Mouse (Mus musculus) megakaryocyte, embryonic 14.5 days (primary cell): Measurements from ENCODE around the gene Cnot1. TPM values are rescaled to one million over a fixed set of nuclear protein-coding genes. Genes with fewer than 3 reads are reported as not detected.

Source experiments
- H3K27me3 ChIP-seq: replicated peaks from 2 replicates; pipeline ENCODE3; 2012; ENCODE audit warnings: inconsistent platforms
- H3K36me3 ChIP-seq: replicated peaks from 2 replicates; pipeline ENCODE3; 2012; ENCODE audit warnings: low read length, inconsistent platforms, mixed read lengths
- H3K4me1 ChIP-seq: 2 replicates; pipeline ENCODE4 v1.6.1; 2012; ENCODE audit warnings: inconsistent platforms
- H3K4me3 ChIP-seq: replicated peaks from 2 replicates; pipeline ENCODE3; 2012; ENCODE audit warnings: moderate library complexity, mild to moderate bottlenecking, inconsistent platforms
- H3K9me3 ChIP-seq: 2 replicates; pipeline ENCODE4 v1.6.1; 2012; ENCODE audit warnings: inconsistent platforms
- FLI1 ChIP-seq: IDR thresholded peaks from 2 replicates; pipeline ENCODE4 v1.6.1; 2012; ENCODE audit warnings: low read length, inconsistent platforms, mixed read lengths
- GATA1 ChIP-seq: IDR thresholded peaks from 3 replicates; pipeline ENCODE4 v1.6.1; 2012; ENCODE audit warnings: mixed read lengths, low read length, inconsistent platforms, borderline replicate concordance
- polyA plus RNA-seq: library from polyadenylated mRNA; stranded (reverse); fragments of >175 nt; gene quantifications from 2 replicates; pipeline ENCODE4 v1.2.3, GENCODE M21; 2012; ENCODE audit warnings: low replicate concordance; ENCODE audit not compliant: insufficient read depth

Gene Cnot1
- polyA plus RNA-seq, 1 experiment, result 2.1 TPM

DNA sequence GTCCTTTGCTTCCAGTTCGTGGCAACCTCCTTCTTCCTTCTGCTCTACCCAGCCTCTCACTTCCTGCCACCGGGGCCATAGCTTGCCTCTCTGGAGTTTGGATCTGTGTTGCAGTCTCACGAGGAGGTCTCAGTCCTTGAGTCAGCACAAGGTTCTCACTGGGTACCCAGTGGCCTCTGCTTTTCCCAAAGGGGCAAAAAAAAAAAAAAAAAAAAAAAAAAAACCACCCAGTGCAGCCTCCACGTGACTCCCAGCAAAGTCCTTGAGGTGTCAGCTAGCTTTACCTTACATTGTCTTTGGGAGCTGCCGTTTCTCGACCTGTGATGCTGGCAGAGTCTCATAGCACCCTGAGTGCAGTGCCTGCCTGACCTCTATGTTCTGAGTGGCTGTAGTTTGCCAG lies 109.1 kb downstream of the Cnot1 start:
- H3K27me3 ChIP-seq, result peaks cover 83% of the 10 kb centered on the region
- no peaks in the 10 kb centered on the region for H3K9me3 ChIP-seq
- peak overlapping the region; percentile 74 for H3K4me3 ChIP-seq
- H3K36me3 ChIP-seq, result no peaks in the 10 kb centered on the region
- TF ChIP-seq GATA1 (no peak), FLI1 (no peak)
- peaks cover 68% of the 10 kb centered on the region for H3K4me1 ChIP-seq

GRCm38 (mm10) chr8:95697128-95697527 lies 110.1 kb downstream of the Cnot1 start:
- H3K27me3 ChIP-seq, result peaks cover 80% of the 10 kb centered on the region
- TF ChIP-seq FLI1 (no peak), GATA1 (no peak)

GRCm38 (mm10) chr8:95696661-95697060 lies 110.6 kb downstream of the Cnot1 start:
- no peak overlapping the region for H3K4me3 ChIP-seq
- no peaks in the 10 kb centered on the region for H3K36me3 ChIP-seq
- TF ChIP-seq GATA1 (no peak), FLI1 (no peak)
- H3K27me3 ChIP-seq, result peaks cover 80% of the 10 kb centered on the region
- H3K9me3 ChIP-seq, result no peaks in the 10 kb centered on the region
- peaks cover 53% of the 10 kb centered on the region for H3K4me1 ChIP-seq

More at GRCm38 (mm10) chr8:95697128-95697527, 110.1 kb downstream of the Cnot1 start:
- peak overlapping the region; percentile 78 for H3K4me3 ChIP-seq
- peaks cover 58% of the 10 kb centered on the region for H3K4me1 ChIP-seq
- no peaks in the 10 kb centered on the region for H3K9me3 ChIP-seq
- no peaks in the 10 kb centered on the region for H3K36me3 ChIP-seq

DNA sequence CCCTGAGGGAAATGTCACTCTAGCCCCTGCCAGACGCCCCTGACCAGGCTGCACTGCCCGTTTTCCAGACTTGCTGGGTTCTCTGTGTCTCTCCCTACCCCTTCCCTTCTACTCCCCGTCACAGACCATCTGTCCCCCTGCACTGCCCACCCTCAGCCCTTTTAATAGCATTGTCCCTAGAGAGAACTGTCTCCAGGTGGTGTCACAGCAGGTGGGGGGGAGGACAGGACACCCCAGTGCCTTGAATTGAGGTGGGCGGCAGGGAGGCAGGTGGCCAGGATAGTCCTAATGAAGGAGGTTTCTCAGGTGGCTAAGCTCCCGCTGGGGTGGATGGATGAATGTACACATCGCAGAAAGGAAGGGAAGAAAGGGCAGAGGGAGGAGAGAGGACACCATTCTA lies 112.6 kb downstream of the Cnot1 start:
- Histone ChIP-seq H3K9me3 (no peaks in the 10 kb centered on the region), H3K36me3 (no peaks in the 10 kb centered on the region), H3K4me3 (no peak overlapping the region), H3K4me1 (peaks cover 41% of the 10 kb centered on the region), H3K27me3 (peaks cover 80% of the 10 kb centered on the region)
- TF ChIP-seq GATA1 (no peak), FLI1 (no peak)

GRCm38 (mm10) chr8:95690929-95691541 lies 116.2 kb downstream of the Cnot1 start:
- H3K4me3 ChIP-seq, result no peak overlapping the region
- H3K36me3 ChIP-seq, result no peaks in the 10 kb centered on the region
- no peaks in the 10 kb centered on the region for H3K9me3 ChIP-seq
- H3K4me1 ChIP-seq, result peaks cover 15% of the 10 kb centered on the region
- peaks cover 87% of the 10 kb centered on the region for H3K27me3 ChIP-seq
- TF ChIP-seq GATA1 (no peak), FLI1 (no peak)

- H3K4me1 ChIP-seq, result peaks cover 8% of the 10 kb centered on the region; the same call in 1 of the 2 replicates
- H3K36me3 ChIP-seq, result no peaks in the 10 kb centered on the region
- H3K9me3 ChIP-seq, result no peaks in the 10 kb centered on the region
- no peak for TF ChIP-seq GATA1
- no peak for TF ChIP-seq FLI1
- H3K4me3 ChIP-seq, result no peak overlapping the region
- H3K27me3 ChIP-seq, result peaks cover 89% of the 10 kb centered on the region
Measured at GRCm38 (mm10) chr8:95688073-95688672, 119.1 kb downstream of the Cnot1 start.

GRCm38 (mm10) chr8:95678024-95678611 lies 129.1 kb downstream of the Cnot1 start:
- TF ChIP-seq FLI1, result no peak
- no peak for TF ChIP-seq GATA1
- Histone ChIP-seq H3K36me3 (no peaks in the 10 kb centered on the region), H3K4me3 (peak overlapping the region; percentile 86), H3K4me1 (peaks cover 13% of the 10 kb centered on the region), H3K9me3 (no peaks in the 10 kb centered on the region), H3K27me3 (peaks cover 97% of the 10 kb centered on the region)

DNA sequence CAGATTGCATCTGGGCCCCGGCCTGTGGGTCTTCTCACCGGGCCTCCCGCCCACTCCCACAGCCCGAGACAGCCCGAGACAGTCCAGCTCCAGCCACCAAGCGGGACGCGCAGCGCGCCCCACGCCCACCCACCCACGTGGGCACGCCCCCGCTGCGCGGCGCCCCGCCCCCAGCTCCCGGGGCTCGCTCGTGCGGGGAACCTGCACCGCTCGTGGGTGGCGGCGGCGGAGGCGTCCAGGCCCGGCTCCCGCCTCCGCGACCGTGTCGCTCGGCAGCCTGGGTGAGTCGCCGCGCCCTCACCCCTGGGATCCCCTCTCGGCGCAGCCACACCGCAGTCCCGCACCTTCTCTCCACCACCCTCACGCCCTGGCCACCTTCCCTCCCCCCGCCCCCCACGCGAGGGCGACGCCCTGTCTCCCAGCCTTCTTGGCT lies 129.7 kb downstream of the Cnot1 start:
- peak overlapping the region; percentile 86 for H3K4me3 ChIP-seq
- peaks cover 13% of the 10 kb centered on the region for H3K4me1 ChIP-seq

GRCm38 (mm10) chr8:95676631-95677030 lies 130.6 kb downstream of the Cnot1 start, which contains the start of gene Ndrg4:
Ndrg4 (plus strand) TSS chr8:95676980.
- peak within 1 kb of the TSS; percentile 86 for H3K4me3 ChIP-seq
- peaks cover 97% of the 10 kb centered on the region for H3K27me3 ChIP-seq
- TF ChIP-seq GATA1 (no peak), FLI1 (no peak)

More for the DNA sequence above, 129.7 kb downstream of the Cnot1 start:
- TF ChIP-seq GATA1, result no peak
- no peak for TF ChIP-seq FLI1
- H3K27me3 ChIP-seq, result peaks cover 97% of the 10 kb centered on the region
- no peaks in the 10 kb centered on the region for H3K9me3 ChIP-seq
- no peaks in the 10 kb centered on the region for H3K36me3 ChIP-seq

DNA sequence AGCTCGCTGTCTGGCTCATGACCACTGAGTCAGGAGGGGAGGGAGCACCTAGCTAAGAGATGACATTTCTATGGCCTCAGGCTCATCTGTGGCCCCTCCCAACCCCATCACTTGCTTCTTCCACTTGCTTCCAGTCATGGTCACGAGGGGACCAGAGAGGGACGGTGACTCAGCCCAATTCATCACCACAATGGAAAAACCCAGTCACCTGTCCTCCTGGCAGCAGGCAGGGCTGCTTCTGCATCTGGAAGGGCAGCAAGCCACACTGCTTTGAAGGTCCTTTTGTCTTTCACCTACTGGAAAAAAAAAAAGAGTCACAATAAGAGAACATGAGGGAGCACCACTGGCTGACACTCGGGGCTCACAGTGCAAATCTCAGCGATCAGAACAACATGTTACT lies 134.5 kb downstream of the Cnot1 start:
- TF ChIP-seq FLI1 (no peak), GATA1 (no peak)
- Histone ChIP-seq H3K4me1 (peaks cover 10% of the 10 kb centered on the region), H3K27me3 (peaks cover 86% of the 10 kb centered on the region)

More at GRCm38 (mm10) chr8:95676631-95677030, 130.6 kb downstream of the Cnot1 start, which contains the start of gene Ndrg4:
- no peaks in the 10 kb centered on the region for H3K9me3 ChIP-seq
- H3K36me3 ChIP-seq, result no peaks in the 10 kb centered on the region
- peaks cover 13% of the 10 kb centered on the region for H3K4me1 ChIP-seq

More for the DNA sequence above, 134.5 kb downstream of the Cnot1 start:
- Histone ChIP-seq H3K36me3 (no peaks in the 10 kb centered on the region), H3K9me3 (no peaks in the 10 kb centered on the region), H3K4me3 (no peak overlapping the region)
